Mouse (Mus musculus) kidney, adult 18-20 months (tissue): ENCODE results near the gene Dok7.

ENCODE experiments used
- DNase-seq: peaks from one replicate; pipeline ENCODE4 v3.0.0; 2021

The Dok7 gene

DNA sequence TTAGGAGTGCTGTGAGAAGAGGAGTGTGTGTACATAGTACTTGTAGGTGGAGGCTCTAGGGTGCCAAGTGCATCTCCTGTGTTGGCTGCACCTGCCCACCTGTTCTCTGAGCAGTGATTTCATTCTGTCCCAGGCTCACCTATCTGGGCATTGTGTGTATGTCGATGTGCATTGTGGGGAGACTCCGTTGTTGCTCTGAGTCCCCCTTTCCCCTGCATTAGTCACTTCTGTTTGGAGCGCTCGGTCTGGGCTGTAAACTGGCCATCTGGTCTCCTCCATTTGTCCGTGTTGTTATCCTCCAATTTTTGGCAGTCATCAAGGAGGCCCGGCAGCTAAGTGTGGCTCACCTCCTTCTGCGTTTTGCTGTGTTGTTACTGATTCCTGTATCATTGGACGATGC is 63.5 kb downstream of the Dok7 start:
- DNase-seq, result no peak

DNA sequence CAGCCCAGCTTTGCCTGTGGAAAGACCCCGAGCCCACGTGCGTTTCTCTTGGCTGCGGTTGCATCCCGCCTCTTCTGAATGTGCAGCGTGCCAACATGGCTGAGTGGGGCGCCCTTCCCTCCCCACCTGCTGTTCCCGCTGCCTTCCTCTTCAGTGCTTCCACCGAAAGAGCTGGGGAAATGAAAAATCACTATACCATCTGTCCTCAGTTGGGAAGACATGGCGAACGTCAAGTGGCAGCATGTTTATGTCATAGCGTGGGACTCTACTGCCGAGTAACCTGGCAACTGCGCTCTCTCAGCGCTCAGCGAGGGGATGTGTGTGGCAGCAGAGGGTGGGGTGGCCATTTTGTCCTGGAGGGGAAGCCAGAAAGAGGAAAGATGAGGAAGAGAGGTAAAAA is 72.6 kb downstream of the Dok7 start:
- no peak for DNase-seq

DNA sequence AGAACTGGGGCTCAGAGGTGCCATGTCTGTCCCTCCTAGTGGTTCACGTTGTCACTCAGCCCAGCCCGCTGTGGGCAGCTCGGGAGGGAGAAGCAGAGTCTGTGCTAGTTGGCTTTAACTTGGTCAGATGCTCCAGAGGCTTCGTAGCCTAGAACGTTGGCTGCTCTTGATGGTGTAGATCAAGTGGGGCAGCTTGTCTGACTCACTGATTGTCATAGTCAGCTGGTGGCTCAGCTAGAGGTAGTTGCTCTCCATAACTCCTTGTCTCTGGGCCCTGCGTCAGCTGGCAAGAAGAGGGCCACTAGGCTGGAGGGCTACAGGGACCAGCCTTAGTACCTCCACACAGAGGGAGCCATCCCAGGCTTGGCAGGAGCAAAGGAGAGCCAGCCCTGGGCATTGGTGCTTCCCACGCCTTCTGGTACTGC is 73.2 kb downstream of the Dok7 start:
- DNase-seq, result no peak

DNA sequence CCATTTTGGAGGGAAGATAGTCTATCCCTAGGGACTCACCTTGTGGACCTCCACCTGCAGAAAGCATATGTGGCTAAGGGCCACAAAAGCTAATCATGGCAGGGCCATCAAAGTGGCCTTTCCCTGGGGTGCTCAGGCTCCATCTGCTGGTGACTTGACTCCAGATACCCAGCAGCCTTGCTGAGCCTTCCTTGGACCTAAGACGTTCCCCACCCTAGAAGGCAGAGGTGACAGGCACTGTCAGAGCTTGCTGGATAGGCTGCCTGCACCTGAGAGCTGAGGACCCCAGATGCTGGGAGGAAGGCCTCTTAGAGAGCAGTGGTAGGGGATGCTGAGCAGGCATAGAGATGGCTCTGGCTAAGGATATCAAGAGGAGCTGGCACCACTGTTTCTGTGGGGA is 74.7 kb downstream of the Dok7 start:
- DNase-seq, result peak; percentile 13

DNA sequence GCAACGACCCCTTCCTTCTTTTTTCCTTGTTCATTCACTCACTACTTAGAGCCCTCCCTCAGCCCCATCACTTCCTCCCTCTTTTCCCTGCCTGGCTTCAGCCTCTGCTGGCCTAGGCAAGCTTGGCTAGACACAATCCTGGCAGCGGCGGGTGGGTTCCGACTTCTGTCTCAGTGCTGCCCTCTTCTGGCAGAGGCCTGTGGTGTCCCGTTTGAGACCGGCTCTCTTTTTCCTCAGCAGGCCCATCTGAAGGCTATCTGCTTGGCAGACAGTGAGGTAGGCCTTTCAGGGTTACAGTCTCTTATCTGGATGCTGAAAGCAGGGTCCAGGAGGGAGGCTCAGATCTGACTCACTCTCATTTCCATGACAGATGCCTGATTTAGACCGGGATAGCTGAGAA is 75.2 kb downstream of the Dok7 start:
- DNase-seq, result peak; percentile 87

DNA sequence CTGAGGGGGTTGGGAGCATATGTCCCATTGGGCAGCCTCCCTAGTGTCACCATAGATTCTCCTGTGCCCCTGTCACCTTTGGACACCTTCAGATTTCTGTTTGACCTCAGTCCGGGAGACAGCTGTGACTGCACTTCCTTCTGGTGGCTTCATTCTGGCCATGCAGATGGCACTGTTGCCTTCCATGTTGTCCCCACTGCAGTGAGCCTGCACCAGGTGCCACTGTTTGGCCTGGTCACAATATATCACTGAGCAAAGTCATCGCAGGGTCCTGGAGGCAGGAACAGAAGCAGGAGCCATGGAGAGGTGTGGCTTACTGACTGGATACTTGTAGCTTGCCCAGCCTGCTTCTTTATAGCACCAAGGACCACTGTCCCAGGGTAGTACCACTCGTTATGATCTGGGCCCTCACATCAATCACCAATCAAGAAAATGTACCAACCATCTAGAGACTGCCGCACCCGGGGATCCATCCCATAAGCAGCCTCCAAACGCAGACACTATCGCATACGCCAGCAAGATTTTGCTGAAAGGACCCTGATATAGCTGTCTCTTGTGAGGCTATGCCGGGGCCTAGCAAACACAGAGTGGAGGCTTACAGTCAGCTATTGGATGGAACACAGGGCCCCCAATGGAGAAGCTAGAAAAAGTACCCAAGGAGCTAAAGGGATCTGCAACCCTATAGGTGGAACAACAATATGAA is 75.9 kb downstream of the Dok7 start:
- no peak for DNase-seq

DNA sequence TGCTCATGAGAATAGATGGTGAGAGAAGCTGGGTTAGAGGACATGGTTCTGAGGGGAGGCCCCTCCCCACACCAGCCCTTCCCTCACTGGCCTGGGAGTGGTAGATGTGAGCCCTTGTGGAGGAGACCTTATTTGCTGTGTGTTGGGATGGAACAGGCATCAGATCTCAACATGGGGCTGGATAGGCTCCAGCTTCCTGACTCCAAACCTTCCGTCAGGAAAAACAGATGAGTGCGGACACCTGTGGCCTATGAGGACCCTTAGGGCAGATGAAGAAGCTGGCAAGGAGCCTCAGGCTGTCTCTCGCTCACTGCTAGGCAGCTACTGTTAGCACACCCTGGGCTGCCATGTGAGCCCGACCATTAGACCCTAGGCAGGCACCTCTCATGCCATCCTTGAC is 76.9 kb downstream of the Dok7 start:
- DNase-seq, result no peak

DNA sequence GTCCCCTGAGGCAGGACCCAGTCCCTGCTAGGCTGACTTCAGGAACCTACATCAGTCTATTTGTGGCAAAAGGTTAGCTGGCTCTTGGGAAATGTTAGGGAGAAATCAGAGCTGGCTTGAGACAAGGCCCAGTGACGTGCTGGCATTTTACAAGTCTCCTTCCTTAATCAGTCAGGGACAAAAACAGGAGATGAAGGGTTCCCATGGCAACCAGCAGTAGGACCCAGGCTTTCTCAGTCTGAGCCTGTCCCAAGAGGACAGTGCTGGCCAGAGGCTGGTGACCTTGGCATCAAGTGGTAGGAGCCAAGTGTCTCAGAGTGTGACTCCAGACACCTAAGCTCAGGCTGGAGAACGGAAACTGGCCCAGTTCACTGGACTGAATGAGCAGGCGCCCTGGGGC is 77.7 kb downstream of the Dok7 start:
- no peak for DNase-seq

DNA sequence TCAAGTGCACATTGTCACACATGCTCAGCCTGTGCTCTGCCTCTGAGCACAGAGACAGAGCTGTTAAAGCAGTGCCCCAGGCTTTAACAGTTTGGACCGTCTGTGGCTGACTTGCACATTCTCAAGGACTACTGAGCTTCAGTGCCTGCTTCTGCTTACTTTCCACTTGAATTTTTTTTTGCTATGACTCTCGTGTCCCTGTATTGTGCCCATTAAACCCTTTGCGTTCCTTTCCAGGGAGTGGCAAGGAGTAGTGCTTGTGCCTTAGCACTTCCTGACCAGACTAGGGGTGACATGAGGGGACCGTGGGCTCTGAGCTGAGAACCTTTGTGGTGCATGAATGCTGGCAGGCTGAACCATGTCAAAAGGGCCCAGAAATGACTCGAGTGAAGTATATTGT is 79.3 kb downstream of the Dok7 start:
- DNase-seq, result no peak
